Mouse (Mus musculus): ENCODE measurements around the gene Sytl1.

GRCm38 (mm10) chr4:133247072-133247471 lies 15.8 kb downstream of the Sytl1 start:
- TF ChIP-seq POLR2A (IDR thresholded peaks at IDR 0.05; ENCODE audit: insufficient read length, low read depth) = no peak
- no peak for TF ChIP-seq MYOG (IDR thresholded peaks at IDR 0.05; ENCODE audit: control insufficient read depth in 1 of 3, insufficient read depth in 1 of 3, insufficient read length in 2 of 3, low read depth in 2 of 3)
- TF ChIP-seq SRF (IDR thresholded peaks at IDR 0.05; ENCODE audit: control insufficient read depth, insufficient read length, low read depth) = no peak
- TF ChIP-seq USF1 (IDR thresholded peaks at IDR 0.05; ENCODE audit: low read depth) = no peak
